Mouse (Mus musculus) cerebellum, adult 8-10 months (tissue): ENCODE measurements around the gene Aldh8a1.

Source experiments
- DNase-seq: peaks from one replicate; pipeline ENCODE4 v3.0.0; 2022

Gene Aldh8a1

GRCm38 (mm10) chr10:21376682-21377473 lies at the start of gene Aldh8a1:
Aldh8a1 (plus strand) TSS chr10:21377291.
- DNase-seq, result no peak

- no peak for DNase-seq
These were observed 49.4 kb upstream of the Aldh8a1 start for GRCm38 (mm10) chr10:21327605-21328135.

- no peak for DNase-seq
These were observed 42.6 kb upstream of the Aldh8a1 start for GRCm38 (mm10) chr10:21334349-21335105.

- DNase-seq, result no peak
These were observed 41.6 kb upstream of the Aldh8a1 start for GRCm38 (mm10) chr10:21335534-21335933.

- no peak for DNase-seq
These were observed 39.9 kb upstream of the Aldh8a1 start for GRCm38 (mm10) chr10:21337191-21337590.

GRCm38 (mm10) chr10:21341706-21342105 lies 35.4 kb upstream of the Aldh8a1 start:
- no peak for DNase-seq

GRCm38 (mm10) chr10:21342331-21343005 lies 34.6 kb upstream of the Aldh8a1 start:
- DNase-seq, result no peak

- peak; percentile 8 for DNase-seq
These were observed 29.8 kb upstream of the Aldh8a1 start for GRCm38 (mm10) chr10:21347332-21347731.

GRCm38 (mm10) chr10:21349449-21349848 lies 27.6 kb upstream of the Aldh8a1 start:
- no peak for DNase-seq

GRCm38 (mm10) chr10:21349946-21350345 lies 27.1 kb upstream of the Aldh8a1 start:
- DNase-seq, result no peak

GRCm38 (mm10) chr10:21350531-21351515 lies 26.3 kb upstream of the Aldh8a1 start:
- no peak for DNase-seq

GRCm38 (mm10) chr10:21351766-21352165 lies 25.3 kb upstream of the Aldh8a1 start:
- no peak for DNase-seq

GRCm38 (mm10) chr10:21353890-21354289 lies 23.2 kb upstream of the Aldh8a1 start:
- no peak for DNase-seq

GRCm38 (mm10) chr10:21354506-21354905 lies 22.6 kb upstream of the Aldh8a1 start:
- no peak for DNase-seq

- no peak for DNase-seq
These were observed 19.1 kb upstream of the Aldh8a1 start for GRCm38 (mm10) chr10:21357986-21358385.

GRCm38 (mm10) chr10:21359086-21359485 lies 18.0 kb upstream of the Aldh8a1 start:
- DNase-seq, result no peak

GRCm38 (mm10) chr10:21361871-21362270 lies 15.2 kb upstream of the Aldh8a1 start:
- DNase-seq, result no peak

- DNase-seq, result no peak
These were observed 13.8 kb upstream of the Aldh8a1 start for GRCm38 (mm10) chr10:21363297-21363696.

GRCm38 (mm10) chr10:21364946-21365345 lies 12.1 kb upstream of the Aldh8a1 start:
- DNase-seq, result no peak

- no peak for DNase-seq
These were observed 11.2 kb upstream of the Aldh8a1 start for GRCm38 (mm10) chr10:21365897-21366296.

GRCm38 (mm10) chr10:21366471-21366870 lies 10.6 kb upstream of the Aldh8a1 start:
- DNase-seq, result no peak

GRCm38 (mm10) chr10:21367481-21367880 lies 9.6 kb upstream of the Aldh8a1 start:
- no peak for DNase-seq
